Mouse (Mus musculus) cerebellum, adult (tissue): ENCODE measurements around the gene St7.

Experiments used
- ATAC-seq: cut with Nextera tagmentation; 2 replicates; pipeline ENCODE4 v1.9.2; 2017; ENCODE audit warnings: mild to moderate bottlenecking, moderate library complexity, mixed read lengths; ENCODE audit not compliant: insufficient number of reproducible peaks, low FRiP score, low TSS enrichment

Gene St7

DNA sequence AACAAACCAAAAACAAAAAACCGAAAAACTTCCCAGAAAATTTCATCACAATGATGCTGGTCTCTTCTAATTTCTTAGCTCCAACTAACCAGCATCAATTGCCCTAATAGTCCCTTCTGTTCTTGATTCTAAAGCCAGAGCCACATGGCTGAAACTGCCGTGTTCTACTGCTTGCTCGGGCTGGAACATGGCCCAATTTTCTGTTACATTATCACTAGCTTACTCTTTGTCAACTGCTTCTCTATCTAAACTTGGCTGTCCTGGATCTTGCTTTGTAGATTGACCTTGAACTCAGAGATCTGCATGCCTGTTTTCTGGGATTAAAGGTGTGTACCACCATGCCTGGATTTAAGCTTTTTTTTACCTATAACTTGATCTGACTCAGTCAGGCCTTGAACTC, 13.2 kb downstream of the St7 start:
- no peak for ATAC-seq

DNA sequence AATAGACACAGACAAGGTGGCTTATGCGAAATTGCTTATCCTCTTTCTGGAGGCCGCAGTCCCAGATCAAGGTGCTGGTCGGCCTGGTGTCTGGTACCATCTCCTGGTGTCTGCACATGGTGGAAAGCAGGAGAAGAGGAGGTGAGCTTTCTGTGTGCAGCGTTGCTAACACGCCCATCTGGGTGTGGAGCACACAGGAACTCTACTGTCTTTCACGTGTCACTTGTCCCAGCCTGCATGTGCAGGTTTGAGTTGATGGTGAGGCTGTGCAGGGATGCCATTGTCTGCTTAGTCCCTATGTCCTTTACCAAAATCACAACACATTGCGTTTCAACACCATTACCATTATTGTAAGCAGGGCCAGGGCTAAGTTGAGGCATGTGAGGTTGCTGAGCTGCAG, 26.2 kb downstream of the St7 start:
- ATAC-seq = no peak

DNA sequence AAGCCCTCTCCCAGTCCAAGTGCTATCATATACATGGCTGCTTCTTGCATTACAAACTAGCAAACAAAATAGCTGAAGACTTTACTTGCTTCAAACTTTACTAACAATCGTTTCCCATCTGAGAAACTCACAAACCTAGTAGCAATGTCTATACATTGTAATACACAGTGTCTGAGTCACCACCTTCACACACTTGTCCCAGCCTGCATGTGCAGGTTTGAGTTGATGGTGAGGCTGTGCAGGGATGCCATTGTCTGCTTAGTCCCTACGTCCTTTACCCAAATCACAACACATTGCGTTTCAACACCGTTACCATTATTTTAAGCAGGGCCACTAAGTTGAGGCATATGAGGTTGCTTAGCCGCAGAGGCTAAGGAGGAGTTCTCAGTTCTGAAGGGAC, 26.7 kb downstream of the St7 start:
- no peak for ATAC-seq

DNA sequence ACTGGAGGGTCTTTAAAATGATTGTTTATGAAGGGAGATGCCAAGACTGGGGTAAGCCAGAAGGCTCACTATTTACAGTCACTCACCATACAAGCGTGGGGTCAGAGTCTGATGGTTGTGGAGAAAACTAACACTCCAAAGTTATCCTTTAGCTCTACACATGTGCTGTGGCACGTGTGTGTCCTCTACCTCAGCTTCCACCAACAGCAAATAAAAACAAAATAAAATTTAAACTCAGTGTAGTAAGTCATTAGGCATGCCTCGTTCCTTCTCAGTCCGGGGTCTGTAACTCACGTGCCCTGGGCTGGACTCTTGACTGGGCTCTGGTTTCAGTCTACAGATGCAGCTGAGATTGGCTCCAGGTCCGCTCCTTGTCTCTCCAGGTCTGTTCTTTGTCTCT, 27.3 kb downstream of the St7 start:
- ATAC-seq = no peak

DNA sequence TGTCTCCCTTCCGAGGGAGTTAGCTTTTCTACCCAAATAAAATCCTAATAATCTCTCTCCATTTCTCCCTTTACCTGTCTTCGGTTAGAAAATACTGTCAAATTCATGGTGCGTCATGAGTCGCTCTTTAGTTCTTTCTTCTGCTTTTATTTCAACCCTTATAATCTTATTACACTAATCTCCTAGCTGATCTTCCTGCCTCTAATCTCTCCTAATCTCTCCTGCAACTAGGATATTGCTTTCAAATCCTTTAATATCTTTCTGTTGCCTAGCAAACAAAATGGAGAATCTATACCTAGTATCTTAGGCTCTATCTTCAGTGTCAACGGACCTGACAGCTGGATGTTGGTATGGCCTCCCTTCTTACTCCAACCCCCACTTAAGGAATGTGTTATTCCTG, 29.0 kb downstream of the St7 start:
- ATAC-seq = no peak

DNA sequence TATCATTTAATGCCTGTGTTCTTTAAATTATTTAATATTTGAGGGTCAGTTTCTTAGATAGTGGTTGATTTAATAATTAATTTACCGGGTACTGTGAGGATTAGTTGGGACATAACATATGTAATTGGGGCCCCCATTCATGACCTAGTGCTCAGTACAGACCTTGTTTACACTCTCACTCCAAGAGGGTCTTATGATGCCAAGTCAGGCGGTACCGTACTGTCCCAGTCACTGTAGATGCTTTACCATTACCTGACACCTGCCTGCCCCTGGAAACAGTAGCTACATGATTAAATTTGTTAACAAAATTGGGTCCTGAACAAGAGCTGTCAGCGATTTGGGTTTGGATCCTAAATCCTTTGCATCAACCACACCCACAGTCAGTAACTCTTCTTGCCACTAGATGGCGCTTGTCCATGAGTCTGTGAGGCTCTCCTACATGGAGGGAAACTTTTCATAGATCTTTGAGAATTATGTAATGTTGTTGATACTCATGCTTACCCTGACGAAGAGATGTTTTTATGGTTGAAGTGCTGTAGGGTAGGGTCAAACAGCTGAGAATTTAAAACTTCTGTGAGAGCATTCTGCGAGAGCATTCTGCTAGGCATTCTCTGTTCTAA, 33.2 kb downstream of the St7 start:
- ATAC-seq = peak; percentile 90

DNA sequence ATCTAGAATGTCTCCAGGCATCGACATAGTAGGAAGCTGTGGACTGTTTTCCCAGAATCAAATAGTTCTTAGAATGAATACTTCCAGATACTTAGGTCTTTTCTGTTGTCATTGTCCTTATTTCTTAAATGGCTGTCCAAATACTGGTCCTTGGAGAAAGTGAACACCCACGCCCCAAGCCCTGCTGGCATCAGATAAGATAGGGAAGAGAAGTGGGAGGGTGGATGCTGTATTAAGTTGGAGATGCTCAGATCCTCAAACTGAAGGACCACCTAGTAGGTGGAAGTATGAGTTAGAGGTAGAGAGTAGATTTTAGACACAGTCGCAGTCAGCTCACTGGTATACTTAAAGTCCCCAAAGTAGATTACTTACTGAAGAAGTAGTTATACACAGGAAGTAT, 34.5 kb downstream of the St7 start:
- ATAC-seq = no peak

DNA sequence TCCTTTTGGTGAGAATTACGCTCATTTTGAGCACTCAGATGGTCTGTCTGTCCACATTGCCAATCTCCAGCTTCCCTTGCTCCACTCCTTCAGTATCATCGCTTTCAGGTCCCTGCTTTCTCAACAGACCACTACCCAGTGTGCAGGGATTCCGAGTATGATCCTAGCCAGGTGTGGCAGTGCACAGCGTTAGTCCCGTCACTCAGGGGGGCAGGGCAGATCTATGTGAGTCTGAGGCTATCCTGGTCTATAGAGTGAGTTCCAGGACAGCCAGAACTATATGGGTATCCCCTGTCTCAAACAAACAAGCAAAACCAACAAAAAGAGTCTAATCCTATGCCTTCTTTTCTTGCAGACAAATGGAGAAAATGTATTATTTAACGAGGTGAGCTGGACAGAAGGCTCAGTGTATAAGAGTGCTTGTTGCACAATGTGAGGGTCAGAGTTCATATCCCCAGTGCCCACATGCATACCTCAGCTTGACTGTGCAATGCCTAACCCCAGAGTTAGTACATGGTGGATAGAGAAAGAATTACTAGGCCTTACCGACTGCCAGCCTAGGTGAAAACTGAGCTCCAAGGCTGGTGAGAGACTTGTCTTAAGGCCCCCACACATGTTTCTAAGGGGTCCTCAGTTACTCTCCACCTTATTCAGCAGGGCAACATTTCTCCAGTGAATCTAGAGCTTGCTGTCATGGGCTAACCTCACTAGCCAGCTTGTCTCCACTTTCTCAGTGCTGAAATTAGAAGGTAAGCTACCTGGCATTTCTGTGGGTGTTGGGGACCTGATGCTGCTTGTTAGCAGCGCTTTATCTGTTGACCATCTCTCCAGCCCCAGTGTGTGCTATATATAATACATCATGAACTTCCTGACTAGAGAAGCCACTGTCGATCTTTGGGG, 35.4 kb downstream of the St7 start:
- ATAC-seq = no peak

DNA sequence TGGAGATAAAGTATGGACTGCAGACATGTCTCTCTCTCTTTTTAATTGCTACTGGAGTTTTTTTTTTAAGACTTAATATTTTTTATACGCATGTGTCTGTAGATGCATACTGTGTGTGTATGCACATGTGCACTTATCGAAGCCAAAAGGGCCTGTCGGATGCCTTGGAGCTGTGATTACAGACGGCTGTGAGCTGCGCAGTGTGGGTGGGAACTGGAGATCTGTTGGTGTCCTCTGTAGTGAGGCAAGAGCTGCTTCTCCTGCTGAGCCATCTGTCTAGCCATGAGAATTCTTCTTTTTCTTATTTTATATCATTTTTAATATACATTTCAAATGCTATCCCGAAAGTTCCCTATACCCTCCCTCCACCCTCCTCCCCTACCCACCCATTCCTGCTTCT, 37.4 kb downstream of the St7 start:
- no peak for ATAC-seq

DNA sequence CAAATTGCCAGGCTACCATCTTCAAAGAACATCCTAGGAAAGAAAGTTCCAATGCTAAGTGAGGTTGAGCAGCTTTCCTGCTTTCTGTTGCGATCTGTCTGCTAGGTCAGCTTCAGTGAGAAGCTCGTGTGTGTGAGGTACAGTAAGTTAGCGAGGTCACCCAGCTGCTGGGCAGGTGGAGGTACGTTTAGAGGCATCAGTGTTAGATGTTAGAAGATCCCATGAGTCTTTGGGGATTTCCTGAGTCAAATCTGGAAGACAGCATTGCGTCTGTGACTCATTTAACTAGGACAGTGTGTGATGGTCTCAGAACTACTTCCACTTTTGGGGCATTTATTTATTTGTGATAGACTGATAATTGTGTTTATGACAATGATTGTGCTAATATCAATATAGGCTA, 39.0 kb downstream of the St7 start:
- no peak for ATAC-seq

DNA sequence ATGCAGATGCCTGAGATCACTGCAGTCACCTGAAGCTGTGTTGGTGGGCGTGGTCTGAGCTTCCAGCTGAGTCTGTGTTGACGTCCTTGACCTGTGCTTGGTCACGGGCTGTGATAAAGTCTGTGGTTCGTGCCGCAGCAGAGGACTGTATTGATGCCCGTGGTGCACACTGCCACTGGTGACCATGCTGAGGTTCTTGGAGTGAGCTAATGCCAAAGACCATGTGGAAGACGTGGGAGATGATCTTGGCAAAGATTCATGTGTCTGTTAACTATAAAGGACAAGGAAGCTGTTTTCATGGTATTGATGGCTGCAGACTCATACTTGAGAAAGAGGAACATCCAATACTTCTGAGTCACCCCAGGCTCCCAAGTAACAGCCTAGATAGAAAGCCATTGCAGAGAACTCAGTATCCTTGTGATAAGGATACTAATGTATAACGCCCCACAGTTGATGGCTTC, 41.2 kb downstream of the St7 start:
- ATAC-seq = no peak

DNA sequence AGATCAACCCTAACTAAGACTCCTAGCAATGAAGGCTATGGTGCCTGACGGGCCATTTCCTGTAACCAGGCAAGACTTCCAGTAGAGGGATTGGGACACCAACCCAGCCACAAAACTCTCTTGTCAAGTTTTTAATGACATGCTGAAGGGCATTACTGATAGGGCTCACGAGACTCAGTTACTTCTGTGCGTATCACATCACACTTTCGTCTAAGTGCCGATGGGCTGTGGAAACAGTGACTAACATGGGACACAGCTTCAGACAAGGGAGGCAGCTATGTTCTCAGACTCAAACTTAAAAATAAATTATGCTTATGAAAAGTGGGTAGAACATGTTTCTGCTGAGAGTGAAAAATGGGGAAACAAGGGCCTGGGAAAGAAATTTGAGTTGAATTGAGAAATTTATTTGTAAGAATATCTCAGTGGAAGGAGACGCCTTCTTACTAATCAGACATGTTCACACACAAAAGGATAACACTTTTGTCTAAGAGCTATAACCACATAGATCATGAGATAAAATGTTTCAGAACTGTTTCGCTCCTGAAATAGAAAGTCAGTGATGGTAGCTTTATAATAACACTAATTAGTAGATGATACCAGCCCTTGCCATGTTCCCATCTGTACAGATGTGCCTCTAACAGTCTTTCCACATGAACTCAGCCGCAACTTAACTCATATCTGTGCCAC, 44.7 kb downstream of the St7 start:
- ATAC-seq = no peak

DNA sequence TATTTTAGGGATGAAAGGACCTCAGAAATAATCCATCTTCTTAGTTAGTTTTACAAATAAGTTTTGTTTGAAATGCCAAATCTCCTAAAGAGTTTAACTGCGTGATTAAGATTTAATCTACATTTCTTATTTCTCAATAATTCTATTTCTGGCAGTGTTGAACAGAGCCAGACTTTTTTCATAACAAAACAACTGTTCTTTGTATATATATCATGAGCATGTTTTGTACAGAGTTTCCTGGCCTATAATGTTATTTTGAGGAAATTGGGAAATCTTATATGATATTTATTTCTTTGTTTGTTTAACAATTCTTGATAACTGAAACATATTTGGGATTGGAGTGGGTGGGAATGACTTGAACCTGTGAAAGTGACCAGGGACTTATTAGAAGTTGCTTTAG, 47.4 kb downstream of the St7 start:
- no peak for ATAC-seq

DNA sequence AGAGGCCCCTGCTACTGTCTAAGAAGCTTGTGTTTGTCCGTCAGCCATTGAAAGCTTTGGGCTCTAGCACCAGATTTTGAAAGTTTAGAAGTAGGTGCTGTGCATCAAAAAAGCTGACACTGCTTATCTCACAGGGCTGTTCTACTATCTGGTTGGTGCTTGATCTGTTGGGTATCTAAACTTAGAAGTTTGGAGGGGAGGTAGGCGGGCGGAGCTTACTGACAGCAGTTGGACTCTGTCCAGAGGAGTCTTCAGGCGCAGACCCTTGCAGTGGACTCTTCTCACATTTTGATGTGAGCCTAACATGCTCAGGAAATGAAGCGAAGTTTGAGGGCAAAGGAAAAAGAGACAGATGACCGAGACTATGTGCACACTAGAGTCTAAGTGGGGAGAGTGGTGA, 48.9 kb downstream of the St7 start:
- no peak for ATAC-seq

DNA sequence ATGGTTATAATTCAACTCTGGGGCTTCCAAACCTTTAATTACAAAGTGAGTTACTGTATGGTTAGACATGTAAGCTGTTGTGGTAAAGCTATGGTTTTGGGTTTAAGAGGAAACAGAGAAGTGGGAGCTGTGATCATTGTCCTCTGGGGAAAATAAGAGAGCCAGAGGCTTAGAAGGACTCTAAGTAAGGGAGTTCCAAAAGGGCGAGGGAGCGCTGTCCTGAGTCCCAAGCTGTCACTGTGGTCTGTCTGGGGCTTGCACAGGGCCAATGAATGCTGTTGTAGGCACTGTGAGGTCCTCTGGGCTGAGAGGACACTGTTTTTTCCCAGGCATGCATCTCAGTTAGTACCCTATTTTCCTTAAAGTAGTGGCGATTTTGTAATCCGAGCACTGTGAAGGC, 49.5 kb downstream of the St7 start:
- ATAC-seq = no peak

DNA sequence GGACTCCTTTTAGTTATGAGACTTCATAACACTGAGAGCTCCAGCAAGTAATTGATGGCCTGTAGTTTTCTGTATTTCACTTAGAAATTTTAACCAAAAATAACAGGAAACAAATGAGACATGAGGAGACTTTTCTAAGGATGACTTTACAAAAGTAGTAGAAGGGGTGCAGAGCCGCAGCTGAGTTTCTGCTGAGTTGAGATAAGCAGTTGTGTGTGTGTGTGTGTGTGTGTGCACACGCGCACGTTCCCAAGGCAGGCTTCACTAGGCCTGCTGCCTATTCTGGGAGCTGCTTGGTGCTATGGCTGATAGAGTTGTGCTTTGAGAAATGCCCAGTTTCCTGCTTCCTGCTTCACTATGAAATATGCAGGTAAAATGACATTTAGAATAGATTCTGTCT, 50.6 kb downstream of the St7 start:
- ATAC-seq = no peak

DNA sequence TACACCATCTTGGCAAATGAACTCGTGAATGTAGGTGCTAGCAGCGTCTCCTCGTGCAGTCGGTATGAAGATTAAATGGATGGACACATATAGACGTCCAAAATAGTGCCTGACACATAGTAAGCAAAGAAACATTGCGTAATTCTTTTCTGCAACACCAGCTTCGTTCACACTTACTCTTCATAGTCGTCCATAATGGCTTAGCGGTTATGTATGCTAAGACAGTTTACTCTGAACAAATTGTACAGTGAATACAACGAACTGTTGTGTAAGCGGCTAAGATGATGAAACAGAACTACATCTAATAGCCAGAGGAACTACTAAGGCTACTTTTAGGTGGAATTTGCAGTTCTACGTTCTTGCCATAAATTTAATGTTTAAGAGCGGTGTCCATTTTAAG, 55.0 kb downstream of the St7 start:
- ATAC-seq = no peak

DNA sequence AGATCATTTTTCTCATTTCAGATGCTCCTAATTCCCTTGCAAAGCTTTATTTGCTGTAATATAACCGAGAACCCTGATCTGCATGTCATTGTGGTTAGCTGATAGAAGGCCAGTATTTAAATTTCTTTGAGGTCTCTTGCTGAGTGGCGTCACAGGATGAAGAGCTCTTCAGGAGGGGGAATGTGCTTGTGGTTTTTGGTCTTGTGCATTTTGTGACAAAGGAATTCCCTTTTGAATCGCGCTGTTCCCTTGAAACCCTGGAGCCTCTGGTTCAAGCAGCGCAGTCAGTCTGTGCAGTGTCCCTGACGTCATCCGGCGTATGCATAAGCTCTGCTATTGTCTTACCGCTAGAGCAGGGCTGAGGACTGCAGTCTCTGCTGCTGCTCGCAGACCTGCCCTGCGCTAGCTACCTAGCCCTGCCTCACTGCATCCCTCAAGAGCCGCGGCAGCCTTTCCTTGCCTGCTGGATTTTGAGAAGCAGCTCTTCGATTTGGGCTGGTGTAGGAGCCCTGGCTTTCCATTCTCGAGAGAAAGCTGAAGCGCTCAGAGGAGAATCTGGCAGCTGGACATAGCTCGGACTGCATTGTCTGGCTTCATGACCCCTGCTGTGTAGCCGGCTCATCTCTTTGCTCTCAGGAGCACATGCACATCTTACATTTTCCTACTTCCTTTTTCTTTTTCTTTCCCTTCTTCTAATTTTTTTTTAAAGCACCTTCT, 56.3 kb downstream of the St7 start:
- peak; percentile 99 for ATAC-seq

DNA sequence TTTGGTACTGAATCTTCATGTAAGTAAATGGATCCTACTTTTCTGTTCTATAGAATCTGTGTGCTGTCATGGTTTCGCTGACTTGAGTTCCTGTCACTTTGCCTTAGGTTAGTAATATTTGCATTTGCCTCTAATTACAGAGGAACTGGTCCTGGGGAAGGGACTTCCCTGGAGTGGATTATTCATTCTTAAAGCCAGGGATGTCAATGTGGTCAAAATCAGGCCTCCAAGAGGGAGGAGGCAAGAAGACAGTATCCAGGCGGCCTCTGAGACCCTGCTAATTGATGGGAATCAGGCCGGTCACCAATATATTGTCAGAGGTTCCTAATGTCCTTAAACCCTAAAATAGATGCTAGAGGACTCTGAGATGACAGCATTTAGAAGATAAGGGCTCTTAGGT, 56.9 kb downstream of the St7 start:
- ATAC-seq = no peak

DNA sequence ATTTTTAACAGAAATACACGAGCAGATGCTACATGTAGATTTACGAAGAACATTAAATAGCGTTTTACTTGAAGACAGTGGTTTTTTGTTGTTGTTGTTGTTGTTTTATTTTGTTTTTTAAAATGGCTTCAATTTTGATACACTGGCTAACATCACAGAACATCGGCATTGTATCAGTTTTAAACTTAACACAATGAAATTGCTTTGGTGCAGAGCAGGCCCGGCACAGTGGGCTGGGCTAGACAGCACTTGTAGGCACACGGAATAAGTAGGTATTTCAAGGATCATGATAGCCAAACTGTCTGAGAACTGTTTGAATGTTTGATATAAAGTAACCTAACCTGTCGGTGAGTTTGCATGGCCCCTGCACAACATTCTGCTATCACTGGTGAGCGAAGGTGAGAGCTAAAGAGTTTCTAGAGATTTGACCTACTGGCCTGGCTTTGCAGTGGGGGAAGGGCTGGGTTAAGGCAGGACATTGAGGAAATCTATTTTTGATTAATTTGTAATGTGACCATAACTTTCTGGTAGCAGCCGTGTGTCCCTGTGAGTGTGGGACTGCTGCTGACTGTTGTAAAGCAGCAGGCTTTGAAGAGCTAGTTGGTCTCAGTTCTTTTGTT, 57.4 kb downstream of the St7 start:
- no peak for ATAC-seq
